Mouse (Mus musculus): ENCODE results near the gene 1700092M07Rik.

DNA sequence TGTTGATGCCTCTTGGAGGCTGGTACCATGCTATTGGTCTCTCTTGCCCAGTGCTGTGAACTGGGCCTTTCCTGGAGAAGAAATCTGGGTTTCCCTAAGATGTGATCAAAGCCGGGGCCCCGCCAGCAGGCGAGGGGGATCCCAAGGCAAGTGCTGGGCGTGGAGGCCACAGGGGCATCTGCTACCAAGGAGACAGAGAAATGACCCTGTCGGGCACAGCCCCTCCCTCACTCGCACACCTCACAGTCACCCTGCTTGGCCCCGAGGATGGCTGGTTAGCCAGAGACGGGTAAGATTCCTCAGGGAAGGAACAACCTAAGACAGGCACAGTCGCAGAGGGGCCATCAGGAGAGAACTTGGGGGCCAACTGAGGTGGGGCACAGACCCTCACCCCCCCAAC is 25.0 kb downstream of the 1700092M07Rik start:
- TF ChIP-seq CTCF (IDR thresholded peaks at IDR 0.05; ENCODE audit: control insufficient read depth, insufficient read depth, insufficient read length) (no peak), USF1 (IDR thresholded peaks at IDR 0.05; ENCODE audit: low read depth) (no peak), CEBPB (IDR thresholded peaks at IDR 0.05; ENCODE audit: low read depth) (no peak), MAX (IDR thresholded peaks at IDR 0.05) (no peak), FOSL1 (IDR thresholded peaks at IDR 0.05; ENCODE audit: insufficient read depth, low read length, poor library complexity, severe bottlenecking) (no peak), MYOD1 (IDR thresholded peaks at IDR 0.05; ENCODE audit: control insufficient read depth, insufficient read length, low read depth) (no peak), MYOG (IDR thresholded peaks at IDR 0.05; ENCODE audit: control insufficient read depth, extremely low read depth, insufficient read length) (no peak)

Data from C2C12 (cell line).